8 mouse cellular contexts compared by ENCODE assay signal in the genomic region with DNA sequence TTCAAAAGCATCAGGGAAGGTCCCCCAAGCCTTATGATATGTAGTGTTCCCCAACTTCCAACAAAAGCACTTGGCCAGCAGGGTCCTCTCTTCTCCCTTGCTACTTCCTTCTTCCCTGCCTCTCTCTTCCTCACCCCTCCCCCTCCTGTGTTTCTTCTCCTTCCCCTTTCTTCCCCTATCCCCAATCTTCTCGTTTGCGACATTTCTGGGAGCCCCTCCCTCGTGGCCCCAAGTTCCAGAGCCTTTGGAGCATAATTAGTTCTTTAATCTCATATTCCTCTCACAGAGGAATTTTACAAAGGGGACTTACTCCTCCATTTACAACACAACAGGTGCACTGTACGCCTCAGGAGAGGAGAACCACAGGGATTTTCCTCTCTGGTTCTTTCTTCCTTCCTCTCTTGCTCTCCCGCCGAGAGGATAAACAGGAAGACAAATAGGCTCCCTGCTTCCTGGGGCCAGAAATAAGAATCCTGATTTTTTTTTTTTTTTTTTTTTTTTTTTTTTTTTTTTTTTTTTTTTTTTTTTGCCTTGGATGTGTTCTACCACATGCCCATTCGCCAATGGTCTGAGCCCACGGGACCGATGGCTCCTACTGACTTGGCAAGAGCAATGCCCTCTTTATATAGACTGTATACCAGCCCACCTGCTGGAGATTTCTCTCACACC.
DNase-seq lines count a peak whose midpoint lies in the region; ATAC-seq lines count a peak whose summit lies in the region.

No protein-coding gene starts in this region.

- WGBS in kidney, embryonic 14.5 days = 26% methylated on average over 9 of the region's 9 CpGs
- 12% methylated on average over 9 of the region's 9 CpGs for WGBS in heart, embryonic 15.5 days

- DNase-seq in kidney, postnatal 25 days = no peak
- DNase-seq in lung, adult 18-20 months = peak; percentile 21 to 36
- peak; percentile 6 for DNase-seq in retina, embryonic 14.5 days (ENCODE audit: low spot score)
- DNase-seq in left cerebral cortex, postnatal 25 days (ENCODE audit: low spot score in 2 of 2) = no peak
- no peak for DNase-seq in thymus, postnatal 14 days
- no peak for DNase-seq in gastrocnemius, postnatal 25 days

- no peaks in the 10 kb centered on the region for H3K36me3 ChIP-seq in kidney, embryonic 14.5 days (ENCODE audit: control insufficient read depth, insufficient read depth, low read length)
- H3K36me3 ChIP-seq in heart, embryonic 15.5 days = no peaks in the 10 kb centered on the region

- H3K27ac ChIP-seq in kidney, embryonic 14.5 days (ENCODE audit: low read depth, low read length) = no peak overlapping the region
- no peak overlapping the region for H3K27ac ChIP-seq in heart, embryonic 15.5 days

- peak overlapping the region; percentile 17; the same call in 1 of the 2 replicates for H3K4me3 ChIP-seq in kidney, embryonic 14.5 days (ENCODE audit: low read length)
- peak overlapping the region; percentile 33 for H3K4me3 ChIP-seq in heart, embryonic 15.5 days

- H3K27me3 ChIP-seq in kidney, embryonic 14.5 days (ENCODE audit: control insufficient read depth, insufficient read depth, low read length) = no peaks in the 10 kb centered on the region
- peaks cover 13% of the 10 kb centered on the region; the same call in 1 of the 2 replicates for H3K27me3 ChIP-seq in heart, embryonic 15.5 days

- H3K9me3 ChIP-seq in kidney, embryonic 14.5 days (ENCODE audit: control insufficient read depth, low read length) = no peaks in the 10 kb centered on the region
- no peaks in the 10 kb centered on the region for H3K9me3 ChIP-seq in heart, embryonic 15.5 days (replicated peaks)

- no peak for ATAC-seq in kidney, embryonic 14.5 days (ENCODE audit: low FRiP score, low TSS enrichment)
- ATAC-seq in heart, embryonic 15.5 days (replicated peaks; ENCODE audit: insufficient number of reproducible peaks, insufficient read depth, low FRiP score, low read depth) = no peak

- H3K4me1 ChIP-seq in kidney, embryonic 14.5 days (ENCODE audit: control insufficient read depth, insufficient read depth, low read length) = no peaks in the 10 kb centered on the region
- peaks cover 7% of the 10 kb centered on the region for H3K4me1 ChIP-seq in heart, embryonic 15.5 days (replicated peaks)

- H3K4me2 ChIP-seq in kidney, embryonic 14.5 days (replicated peaks; ENCODE audit: low read depth, low read length) = peak overlapping the region; percentile 28
- peak overlapping the region; percentile 62 for H3K4me2 ChIP-seq in heart, embryonic 15.5 days

- H3K9ac ChIP-seq in kidney, embryonic 14.5 days (ENCODE audit: low read depth, low read length) = no peak overlapping the region
- H3K9ac ChIP-seq in heart, embryonic 15.5 days = no peak overlapping the region; the same call in 1 of the 2 replicates

- intact Hi-C loops in left cerebral cortex, postnatal 25 days (cut with DNase I) = loop anchor here (10.0 kb wide), 1 partner anchor 355 kb away; no protein-coding TSS in a partner anchor

Comparison
In these comparisons a context has a peak if more than half of its experiments do, and no peak if none do; other contexts are left out.
1. DNase-seq: peak in lung, adult 18-20 months (2 of 2) and retina, embryonic 14.5 days (single experiment); none in kidney, postnatal 25 days (0 of 2), left cerebral cortex, postnatal 25 days (0 of 2), thymus, postnatal 14 days (single experiment) and gastrocnemius, postnatal 25 days (single experiment).